Mouse (Mus musculus): ENCODE measurements around the gene Zfyve21.
A peak's percentile ranks its signal among the peaks of the same experiment; 100 is the strongest.

Zfyve21 gene

DNA sequence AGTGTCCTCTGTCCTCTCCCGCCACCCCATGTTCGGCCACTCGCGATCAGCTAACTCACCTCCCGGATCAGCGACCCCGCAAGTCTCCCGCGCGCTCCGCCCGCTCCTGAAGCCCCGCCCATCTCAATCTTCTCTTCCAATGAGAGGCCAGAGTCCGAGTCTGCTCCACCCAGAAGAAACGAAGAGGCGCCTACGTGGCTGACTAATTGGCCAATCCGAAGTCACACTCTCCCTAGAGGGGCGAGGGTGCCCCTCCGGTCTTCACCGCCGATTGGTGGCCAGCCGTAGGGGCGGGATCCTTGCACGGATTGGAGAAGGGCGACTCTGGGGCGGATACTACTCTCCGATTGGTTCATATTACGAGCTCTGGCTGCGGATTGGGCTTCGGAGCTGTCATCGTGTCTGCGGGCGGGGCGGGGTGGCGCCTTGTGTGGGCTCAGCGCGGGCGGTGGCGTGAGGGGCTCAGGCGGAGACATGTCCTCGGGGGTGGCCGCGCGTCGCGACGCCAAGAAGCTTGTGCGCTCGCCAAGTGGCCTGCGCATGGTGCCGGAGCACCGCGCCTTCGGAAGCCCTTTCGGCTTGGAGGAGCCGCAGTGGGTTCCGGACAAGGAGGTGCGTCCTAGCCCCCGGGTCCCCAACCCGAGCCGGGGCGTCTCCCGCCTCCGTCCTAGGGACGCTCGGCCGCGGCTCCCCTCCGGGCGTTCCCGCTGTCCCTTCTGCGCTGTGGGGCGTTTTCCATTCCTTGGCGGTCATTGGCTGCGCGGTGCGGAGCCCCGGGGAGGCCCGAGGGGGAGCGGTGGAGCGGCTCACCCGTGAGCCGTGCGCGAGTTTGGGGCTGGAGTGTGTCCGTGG, at the start of gene Zfyve21, which contains the start of gene Xrcc3:
Gene Zfyve21 (plus strand): TSS at position 405 of the 852 bp plus-strand sequence.
Gene Xrcc3 (minus strand): TSS at position 108 of the 852 bp plus-strand sequence.
- DNase-seq (ENCODE audit: low spot score), result peak; percentile 99

DNA sequence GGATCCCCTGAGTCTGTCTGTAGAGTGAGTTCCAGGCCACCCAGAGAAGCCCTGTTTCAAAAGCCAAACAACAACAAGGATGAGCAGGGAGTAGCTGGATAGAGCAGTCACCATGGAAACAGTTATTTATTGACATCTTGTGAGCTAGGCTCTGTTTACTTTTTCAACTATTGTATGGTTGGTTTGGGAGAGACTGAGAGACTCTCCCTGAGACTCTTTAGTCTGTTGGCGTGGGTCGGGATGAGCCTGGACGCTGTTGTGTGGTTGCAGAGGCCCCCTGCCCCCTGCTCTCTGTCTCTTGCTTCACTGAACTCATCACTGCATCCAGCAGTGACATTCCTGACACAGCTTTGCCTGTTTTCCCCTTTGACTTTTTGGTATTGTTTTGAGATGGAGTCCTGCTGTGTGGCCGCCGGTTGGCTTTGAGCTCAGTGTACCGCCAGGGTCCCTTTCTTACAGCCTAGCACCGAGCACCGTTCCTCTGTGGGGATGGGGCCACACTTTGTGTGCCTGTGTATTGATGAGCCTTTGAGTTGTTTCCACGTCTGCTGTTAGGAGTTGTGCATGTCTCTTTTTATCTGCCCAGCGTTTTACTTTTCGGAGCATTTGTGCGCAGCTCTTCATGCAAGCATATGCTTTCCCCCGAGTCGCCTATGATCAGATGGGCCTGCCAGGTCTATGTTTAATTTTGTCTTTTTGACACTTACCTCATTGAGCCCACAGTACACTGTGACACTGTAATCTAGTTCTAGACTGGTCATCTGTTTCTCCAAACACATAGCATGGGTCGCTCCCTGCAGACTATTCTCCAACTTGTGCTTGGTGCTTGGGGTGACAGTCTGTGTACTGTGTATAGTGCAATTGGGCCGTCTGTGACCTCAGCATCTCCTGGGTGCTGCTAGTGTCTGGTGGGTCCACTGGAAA, 47.4 kb upstream of the Zfyve21 start:
- no peak for DNase-seq (ENCODE audit: low spot score)

DNA sequence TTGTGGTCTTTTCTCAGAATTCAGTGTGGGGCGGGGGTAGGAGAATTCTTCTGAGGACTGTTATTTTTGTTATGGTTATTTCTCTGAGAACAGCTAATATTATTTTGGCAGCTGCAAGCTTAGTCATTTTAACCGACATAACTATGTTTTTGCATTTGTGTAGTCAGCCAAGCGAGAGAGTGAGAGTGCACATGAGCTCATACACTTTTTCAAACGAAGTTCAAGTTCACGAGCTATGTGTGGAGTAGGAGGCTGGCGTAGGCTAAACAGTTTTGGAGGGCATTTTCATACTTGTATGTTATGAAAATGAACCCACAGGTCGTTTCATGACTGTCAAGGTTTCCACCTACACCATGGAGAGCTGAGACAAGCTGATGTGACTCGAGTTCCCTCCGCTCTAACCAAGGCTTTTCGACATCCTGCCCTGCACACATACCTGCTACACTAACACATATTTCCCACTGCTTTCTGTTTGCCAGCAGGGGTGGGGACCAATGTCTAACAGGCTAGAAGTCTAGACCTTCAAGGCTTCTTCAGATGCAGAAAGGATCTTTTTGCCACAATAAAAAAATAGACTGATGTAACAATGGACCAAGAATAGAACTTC, 45.5 kb upstream of the Zfyve21 start:
- DNase-seq (ENCODE audit: low spot score), result no peak

DNA sequence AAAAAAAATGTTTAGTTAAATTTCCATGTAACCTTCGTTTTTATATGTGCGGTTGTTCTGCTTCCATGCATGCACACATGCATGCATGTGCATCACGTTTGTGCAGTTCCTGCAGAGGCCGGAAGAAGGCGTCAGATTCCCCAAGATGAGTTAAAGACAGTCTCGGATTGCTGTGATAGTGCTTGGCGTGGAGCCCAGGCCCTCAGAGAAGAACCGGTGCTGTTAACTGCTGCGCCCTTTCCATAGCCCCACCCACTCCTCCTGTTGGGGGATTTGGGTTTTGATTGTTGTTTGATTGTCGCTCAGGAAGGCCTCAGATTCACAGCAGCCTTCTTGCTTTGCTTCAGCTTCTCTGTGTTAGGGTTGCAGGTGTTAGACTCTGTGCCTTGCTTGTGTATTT, 44.7 kb upstream of the Zfyve21 start:
- no peak for DNase-seq (ENCODE audit: low spot score)

DNA sequence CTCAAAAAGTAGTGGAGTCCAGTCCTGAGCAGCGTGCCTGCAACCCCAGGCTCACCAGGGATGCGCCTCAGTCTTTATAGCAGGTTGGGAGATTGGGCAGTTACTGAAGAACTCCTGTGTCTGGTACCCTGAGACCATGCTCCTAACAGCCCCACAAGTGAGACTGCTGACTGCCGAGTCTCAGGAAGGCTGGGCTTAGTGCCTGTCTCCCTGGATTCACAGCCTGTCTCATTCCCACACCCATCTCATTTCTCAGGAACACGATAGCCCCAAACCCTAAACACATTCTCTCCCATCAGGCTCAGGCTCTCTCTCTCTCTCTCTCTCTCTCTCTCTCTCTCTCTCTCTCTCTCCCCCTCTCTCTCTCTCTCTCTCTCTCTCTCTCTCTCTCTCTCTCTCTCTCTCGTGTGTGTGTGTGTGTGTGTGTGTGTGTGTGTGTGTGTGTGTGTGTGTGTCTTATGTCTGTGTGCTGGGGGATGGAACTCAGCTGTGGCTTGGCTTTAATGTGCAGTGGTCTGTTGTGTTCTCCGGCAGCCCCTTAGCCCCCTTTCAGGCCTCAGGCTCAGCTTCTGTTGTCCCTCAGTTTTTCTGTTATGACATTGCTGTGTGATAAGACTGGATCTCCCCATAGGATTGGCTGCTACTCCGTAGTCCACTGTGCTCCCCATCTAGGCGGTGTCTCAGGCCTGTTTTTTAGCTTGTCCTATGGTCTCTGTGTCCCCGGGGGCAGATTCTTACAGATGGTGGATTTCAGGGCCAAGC, 44.0 kb upstream of the Zfyve21 start:
- DNase-seq (ENCODE audit: low spot score), result no peak

DNA sequence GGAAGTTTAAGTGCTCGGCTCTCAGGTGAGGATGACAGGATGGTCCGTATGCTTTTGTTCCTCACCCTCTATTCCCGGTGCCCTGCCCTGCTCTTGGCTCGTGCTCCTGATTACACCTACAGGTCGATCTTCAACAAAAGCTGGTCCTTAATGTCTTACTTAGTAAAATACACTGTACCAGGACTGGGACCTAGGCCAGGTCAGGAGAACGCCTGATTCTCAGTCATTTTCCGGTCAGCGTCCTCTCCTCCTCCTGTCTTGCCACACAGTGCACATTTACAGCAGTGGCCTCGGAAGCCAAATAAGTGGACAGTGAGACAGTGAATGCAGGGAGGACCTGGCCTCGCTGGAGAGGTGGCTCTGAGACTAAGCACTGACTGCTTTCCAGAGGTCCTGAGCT, 43.3 kb upstream of the Zfyve21 start:
- DNase-seq (ENCODE audit: low spot score), result no peak

DNA sequence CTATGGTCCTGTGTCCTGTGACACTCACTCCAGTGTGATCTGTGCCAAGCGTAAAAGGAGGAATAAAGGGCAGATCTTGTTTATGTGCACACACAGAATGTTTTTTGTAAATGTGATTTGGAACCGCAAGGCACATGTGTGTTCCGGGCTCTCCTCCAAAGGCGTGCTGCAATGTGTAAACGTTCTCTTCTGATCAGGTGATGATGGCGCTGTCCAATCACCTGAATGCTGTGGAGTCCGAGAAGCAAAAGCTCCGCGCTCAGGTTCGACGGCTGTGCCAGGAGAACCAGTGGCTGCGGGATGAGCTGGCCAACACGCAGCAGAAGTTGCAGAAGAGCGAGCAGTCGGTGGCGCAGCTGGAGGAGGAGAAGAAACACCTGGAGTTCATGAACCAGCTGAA, 39.8 kb upstream of the Zfyve21 start:
- no peak for DNase-seq (ENCODE audit: low spot score)

DNA sequence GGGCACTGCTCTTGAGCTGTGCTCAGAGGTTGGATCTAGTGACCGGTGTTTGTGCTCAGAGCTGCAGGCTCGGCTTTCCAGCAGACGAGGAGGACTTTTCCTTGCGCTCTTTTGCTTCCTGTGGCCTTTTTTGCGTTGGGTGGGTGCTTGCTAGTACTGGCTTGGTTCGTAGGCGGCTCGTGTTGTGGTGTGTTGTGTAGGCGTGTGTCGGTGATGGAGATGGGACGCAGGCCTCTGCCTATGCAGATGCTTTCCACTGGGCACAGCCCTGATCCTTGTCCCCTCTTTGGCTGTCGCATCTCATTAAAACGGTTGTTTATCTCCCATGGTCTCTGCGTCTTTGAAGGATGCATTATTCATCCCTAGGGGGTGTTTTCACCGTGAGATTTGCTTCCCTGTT, 39.1 kb upstream of the Zfyve21 start:
- DNase-seq (ENCODE audit: low spot score), result no peak

DNA sequence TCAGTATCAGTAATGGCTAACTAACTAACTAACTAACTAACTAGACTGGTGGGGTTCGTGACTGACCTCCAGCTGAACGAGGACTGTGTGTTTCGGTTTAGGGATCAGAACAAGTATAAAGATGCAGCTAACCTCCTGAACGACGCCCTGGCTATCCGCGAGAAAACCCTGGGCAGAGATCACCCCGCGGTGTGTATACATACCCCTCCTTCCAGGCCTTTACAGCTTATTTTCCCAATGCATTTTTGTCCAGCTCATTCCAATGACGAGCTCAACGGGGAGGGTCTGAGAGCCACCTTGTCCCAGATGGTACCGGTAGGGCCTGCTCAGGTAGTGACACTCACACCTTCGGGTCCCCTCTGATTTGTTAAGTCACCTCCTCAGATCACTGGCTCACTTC, 36.1 kb upstream of the Zfyve21 start:
- DNase-seq (ENCODE audit: low spot score), result no peak

DNA sequence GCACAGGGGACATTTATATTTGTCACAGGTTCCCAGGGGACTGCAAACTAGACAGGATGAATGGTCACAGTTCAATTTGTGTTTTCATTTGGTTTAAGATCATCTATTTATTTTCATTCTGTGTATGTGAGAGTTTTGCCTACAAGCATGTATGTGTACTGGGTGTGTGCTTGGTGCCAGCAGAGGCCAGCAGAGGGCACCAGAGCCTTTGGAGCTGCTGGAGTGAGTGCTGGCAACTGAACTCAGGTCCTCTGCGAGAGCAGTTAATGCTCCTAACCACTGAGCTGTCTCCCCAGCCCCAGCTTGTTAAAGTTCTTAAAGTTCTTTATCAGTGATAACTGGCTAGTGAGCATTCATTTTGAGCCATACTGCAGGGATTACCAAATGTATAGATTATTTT, 34.4 kb upstream of the Zfyve21 start:
- no peak for DNase-seq (ENCODE audit: low spot score)

DNA sequence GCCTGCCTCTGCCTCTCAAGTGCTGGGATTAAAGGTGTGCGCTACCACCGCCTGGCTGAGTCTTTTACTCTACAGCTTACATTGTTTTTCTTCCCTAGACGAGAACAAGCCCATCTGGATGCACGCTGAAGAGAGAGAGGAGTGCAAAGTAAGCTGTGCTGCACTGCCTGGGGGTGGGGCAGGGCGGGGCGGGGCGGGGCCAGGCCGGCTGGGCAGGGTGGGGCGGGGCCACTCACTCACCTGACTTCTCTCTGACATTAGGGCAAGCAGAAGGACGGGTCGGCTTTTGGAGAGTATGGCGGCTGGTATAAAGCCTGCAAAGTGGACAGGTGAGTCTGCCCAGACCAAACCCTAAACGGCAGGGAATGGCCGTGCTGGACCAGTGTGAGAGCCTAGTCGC, 28.8 kb upstream of the Zfyve21 start:
- DNase-seq (ENCODE audit: low spot score), result no peak

DNA sequence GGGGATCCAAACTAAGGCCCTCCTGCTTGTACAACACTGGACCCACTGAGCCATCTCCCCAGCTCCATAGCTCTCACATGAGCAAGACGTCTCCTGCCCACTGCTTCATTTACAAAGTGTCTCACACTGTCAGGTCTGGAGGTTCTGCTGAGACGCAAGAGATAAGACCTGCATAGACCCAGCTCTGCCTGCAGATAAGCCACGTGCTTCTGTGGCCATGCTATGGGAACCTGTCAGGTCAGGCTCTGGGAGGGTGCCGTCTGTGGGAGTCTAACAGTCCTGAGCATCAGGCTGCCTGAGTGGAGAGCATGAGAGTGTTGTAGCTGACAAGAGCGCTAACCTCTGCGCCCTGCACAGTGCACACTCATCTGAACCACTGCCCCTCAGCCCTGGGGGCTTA, 27.0 kb upstream of the Zfyve21 start:
- no peak for DNase-seq (ENCODE audit: low spot score)

DNA sequence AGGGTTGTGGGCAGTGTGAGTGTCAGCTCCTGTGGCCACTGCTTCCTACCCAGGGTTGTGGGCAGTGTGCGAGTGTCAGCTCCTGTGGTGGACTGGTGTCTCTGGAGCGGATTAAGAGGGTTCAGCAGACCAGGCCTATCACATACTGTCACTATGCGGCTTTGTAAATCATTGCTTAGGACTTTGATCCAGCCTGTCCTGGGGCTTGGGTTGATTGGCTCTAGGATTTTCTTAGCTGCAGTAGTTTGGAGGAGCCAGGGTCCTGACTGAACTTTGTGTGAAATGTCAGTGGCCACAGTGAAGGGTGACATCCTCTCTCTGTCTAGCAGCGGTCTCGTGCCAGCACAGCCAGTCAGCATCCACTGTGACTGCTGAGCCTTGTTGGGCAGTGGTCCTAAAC, 23.9 kb upstream of the Zfyve21 start:
- DNase-seq (ENCODE audit: low spot score), result no peak

DNA sequence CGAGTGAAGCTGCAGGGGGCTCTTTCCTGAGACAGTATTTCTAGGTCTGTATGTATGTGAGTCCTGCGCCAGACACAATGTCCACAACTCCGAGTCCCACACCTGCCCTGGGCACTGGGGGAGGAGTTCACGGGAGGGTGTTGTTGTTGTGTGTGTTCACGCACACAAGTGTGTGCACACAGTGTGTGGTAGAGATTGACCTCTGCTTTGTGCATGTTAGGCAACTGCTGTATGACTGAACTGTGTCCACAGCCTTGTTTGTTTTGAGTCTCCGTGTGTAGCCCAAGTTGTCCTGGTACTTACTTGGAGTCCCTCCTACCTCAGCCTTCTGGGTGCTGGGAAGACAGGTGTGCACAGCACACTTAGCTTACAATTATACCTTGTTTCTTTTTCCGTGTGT, 23.3 kb upstream of the Zfyve21 start:
- no peak for DNase-seq (ENCODE audit: low spot score)

DNA sequence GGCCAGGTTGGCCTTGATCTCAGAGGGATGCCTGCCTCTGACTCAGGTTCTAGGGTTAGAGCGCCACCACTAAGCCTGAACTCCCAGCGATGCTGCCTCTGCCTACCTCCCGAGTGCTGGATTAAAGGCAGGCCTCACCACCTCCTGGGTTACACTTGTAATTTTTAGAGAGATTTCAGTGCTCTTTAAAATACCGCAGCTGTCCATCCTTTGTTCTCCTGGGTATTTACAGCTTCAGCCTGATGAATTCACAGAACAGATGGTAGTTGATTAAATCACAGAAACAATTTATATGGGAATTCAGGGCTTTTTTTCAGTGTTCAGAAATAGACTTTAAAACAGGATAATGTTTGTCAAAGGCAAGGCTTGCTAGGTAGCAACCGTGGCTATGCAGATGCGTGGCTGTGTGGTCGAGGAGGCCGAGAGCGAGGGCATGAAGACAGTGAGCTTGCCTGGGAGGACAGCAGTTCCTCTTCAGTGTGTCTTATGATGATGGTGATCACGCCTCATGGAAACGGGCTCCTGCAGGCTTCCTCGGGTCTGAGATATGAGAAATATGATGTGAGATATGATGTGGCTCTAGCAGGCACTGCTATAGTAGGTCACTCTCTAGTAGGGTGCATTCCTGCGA, 22.4 kb upstream of the Zfyve21 start:
- DNase-seq (ENCODE audit: low spot score), result no peak

DNA sequence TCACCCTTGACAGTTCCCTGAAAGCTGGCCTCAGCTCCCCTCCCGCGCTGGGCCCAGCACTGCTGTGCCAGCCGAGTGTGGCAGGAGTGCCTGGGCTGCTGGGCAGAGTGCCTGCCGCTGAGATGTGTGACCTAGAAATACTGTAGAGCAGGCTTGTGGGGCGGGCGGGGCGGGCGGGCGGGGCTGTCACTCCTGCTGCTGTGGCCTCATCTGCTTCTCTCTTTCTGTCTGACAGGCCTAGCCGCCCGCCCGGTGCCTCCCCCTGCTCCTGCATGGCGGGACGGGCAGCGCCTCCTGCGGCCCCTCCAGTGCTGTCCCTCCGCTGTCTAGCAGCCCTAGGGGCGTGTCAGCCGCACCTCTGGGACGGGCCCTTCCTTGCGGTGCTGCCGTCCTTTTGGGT, 19.9 kb upstream of the Zfyve21 start:
- no peak for DNase-seq (ENCODE audit: low spot score)

DNA sequence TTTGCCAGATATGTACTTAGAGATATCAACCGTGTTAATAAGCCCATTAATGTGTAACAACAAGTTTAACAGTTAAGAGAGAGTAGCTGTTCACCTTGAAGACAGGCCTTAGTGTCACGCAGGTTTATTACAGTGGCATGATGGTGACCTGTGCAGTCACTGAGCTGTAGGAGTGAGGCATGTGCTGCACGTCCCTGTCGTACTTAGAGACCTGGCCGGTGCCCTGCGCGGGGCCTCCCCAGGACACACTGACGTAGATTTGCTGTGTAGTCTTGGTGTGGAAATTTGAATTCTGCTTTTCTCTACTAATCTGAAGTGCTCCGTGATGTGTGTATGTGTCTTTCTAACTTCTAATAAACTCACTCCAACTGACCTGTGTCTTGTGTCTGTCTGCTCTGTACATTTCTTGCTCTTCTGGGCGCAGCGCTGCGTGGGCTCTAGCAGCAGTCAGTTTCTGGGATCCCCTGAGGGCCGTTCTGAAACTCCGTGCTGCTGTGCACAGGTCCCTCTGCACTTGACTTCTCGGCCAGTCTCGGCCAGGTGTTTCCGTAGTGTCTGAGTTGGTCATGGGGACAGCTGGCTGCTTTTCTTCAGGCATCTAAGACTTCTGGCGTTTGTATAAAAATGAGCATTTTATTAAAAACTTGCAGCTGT, 19.3 kb upstream of the Zfyve21 start:
- no peak for DNase-seq (ENCODE audit: low spot score)

DNA sequence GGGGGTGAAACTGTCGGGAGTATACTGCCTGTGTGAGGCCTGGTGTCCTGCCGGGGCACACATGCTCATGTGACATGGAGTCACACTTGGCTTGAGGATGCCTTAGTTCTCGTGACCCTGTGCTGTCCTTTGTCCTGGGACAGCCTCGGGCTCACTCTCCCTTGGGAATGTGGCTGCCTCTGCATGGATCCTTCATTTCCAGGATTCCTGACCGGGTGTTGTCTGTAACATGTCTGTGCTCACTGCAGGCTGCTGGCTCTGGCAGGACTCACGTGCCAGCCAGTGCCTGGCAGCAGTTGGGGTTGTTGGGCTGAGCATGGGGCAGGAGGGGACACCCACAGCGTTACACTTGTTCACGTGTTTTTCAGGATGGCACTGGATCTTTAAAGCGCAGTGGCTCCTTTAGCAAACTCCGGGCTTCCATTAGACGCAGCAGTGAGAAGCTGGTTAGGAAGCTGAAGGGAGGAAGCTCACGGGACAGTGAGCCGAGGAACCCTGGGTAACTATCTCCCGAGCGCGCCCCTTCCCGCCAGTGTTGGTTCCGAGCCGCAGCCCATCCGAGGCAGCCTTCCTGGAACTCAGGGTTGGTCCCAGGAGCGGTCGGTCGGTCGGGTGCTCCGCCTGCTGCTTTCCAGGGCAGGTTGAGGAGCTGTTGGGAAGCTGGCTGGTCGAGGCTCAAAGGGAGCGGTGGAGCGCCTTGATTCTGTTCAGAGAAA, 18.6 kb upstream of the Zfyve21 start:
- peak; percentile 50 for DNase-seq (ENCODE audit: low spot score)

DNA sequence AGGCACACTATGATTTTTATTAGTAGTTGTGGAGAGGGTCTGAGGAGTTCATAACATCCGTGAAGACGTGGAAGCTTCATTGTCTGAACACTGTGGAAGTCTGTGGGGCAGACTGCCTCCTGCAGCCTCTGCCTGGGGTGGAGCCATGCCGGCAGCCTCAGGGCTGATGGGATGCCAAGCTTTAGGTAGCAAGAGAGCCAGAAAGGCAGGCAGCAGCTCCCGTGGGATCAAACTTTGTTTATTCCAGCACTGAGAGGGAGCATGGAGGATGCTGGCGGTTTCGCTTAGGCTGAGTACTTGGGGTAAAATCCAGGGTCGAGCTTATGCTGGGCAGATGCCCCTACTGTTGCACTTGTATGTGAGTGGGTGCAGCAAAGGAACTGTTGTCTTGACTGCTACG, 16.7 kb upstream of the Zfyve21 start:
- no peak for DNase-seq (ENCODE audit: low spot score)

DNA sequence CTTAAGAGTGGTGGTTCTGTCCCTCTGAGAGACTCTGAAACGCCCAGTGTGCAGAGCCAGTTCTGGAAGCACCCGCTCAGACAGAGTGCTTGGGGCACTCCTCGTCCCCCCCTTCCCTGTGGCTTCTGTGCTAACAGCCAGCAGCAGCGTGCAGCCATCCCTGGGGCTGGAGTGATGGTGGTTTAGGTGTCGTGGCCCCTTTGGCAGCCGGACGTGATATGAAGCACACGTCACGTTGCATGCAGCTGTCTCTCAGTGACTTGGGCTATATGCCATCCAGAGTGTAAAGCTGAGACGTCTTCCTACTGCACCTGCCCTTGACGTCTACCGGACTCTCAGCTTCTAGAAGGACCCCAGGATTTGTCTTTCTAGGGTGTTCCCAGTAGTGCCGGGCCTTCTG, 15.5 kb upstream of the Zfyve21 start:
- DNase-seq (ENCODE audit: low spot score), result no peak

Data from layer of hippocampus, adult 11-12 months (tissue).